Mouse (Mus musculus): ENCODE measurements around the gene Olfr1028. TPM values are rescaled to one million over a fixed set of nuclear protein-coding genes. Genes with fewer than 3 reads are reported as not detected.

The Olfr1028 gene
- polyA plus RNA-seq (2014; fragmentation: Illumina TruSeq; extraction: RNeasy Lipid Tissue Mini Kit (QIAGEN cat#74804); ENCODE audit: low read depth, low replicate concordance), result not detected

DNA sequence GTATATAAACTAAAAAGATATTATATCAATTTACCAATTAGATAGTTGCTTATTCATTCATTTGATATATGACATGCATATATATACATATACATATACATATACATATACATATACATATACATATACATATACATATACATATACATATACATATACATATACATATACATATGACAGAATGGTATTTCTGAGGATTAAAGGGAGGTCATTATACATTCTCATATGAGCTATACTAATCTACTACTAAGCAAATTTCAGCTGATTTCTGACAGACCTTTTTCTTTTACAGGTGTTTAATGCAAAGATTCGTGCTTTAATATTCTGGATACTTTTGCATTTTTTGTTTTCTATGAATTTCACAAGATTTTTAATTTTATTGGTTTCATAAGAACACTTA, at the start of gene Olfr1028:
Olfr1028 (plus strand) TSS at position 301 of the 400 bp plus-strand sequence.

DNA sequence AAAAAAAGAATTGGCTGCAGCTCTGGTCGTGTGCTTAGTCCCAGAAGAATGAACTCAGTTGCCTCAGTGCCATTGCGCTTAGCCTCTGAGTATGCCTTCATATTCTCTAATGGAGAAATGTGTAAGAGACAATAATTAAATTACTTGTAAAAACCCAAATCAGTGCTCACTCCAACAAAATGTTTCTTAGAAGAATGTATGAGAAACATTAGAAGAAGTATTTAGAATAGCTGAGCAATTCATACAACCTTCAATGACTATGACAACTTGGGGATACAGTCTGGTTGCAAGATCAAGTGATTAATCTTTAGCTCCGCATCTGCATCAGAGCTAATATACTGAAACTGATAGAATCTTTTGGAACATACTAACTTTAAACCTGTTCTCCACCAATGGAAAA, 45.3 kb upstream of the Olfr1028 start, which contains the start of gene Olfr1024:
Olfr1024 (minus strand) TSS at position 101 of the 400 bp plus-strand sequence.

DNA sequence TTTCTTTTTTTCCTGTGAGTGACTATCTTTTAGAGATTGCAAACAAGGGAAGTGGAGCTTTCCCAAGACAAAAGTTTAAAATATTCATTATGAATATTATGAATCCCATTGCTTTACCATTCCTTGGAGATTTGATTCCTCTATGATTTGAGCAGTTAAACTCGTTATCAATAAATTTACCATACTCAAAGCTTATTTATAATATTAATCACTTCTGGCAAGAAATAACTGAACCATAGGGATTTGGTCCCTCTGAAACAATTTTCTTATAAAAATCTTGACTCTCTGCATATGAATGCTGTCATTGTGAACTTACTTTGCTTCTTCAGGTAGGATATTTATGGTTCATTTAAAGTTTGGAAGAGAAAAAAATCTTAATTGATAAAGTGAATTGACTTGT, 35.3 kb upstream of the Olfr1028 start, which contains the start of gene Olfr1025-ps1:
Olfr1025-ps1 (plus strand) TSS at position 301 of the 400 bp plus-strand sequence.

DNA sequence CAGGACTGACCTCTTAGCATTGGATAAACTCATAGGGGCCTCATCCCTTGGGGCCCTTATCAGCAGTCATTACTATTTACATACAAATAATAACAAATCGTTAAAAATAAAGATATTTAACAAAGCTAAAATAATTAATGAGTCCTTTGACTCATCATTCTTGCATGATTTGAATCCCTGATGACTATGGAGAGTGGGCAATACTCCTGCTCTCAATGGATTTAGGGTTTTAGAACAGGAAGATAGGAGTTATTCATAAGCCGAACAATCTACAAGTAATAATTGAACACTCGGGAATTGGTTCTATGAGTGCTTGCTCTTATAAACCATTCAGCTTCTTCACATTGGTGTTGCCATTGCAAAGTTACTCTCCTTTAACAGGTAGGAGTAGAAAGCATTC, 29.0 kb upstream of the Olfr1028 start, which contains the start of gene Olfr1026:
Olfr1026 (plus strand) TSS at position 301 of the 400 bp plus-strand sequence.

DNA sequence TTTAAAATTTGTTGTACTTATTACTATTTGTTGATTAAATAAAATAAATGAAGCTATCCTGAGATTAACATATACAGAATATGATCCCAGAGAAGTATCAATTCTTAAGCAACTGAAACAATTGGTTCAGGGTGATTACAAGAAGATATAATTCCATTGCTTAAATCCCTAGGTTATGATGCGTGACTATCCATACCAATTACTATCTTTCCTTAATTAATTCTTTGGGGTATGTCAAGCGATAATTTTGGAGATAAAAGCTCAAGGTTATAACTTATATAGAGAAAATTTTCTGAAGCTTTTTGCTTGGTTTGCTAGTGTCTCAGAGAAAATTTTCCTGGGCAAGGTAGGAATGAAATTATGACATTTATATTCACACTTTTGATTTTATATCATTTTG, 23.4 kb downstream of the Olfr1028 start, which contains the start of gene Olfr1029:
Olfr1029 (plus strand) TSS at position 301 of the 400 bp plus-strand sequence.

DNA sequence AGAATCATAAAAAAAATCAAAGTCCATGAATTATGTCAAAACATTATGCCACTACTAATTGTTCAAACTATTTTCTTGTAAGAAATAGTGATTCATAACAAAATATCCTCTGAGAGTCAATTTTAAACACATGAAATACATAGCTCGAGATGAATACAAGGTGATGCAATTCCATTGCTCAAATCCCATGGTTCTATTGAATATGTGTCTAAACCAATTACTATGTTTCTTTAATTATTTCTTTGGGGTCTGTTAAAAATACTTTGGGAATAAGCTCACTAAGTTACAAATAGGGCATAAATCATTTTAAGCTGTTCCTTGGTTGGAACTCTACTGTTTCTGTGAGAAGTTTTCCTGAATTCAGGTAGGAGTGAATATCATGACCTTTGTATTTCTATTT, 28.7 kb downstream of the Olfr1028 start, which contains the start of gene Olfr1030:
Olfr1030 (plus strand) TSS at position 301 of the 400 bp plus-strand sequence.

DNA sequence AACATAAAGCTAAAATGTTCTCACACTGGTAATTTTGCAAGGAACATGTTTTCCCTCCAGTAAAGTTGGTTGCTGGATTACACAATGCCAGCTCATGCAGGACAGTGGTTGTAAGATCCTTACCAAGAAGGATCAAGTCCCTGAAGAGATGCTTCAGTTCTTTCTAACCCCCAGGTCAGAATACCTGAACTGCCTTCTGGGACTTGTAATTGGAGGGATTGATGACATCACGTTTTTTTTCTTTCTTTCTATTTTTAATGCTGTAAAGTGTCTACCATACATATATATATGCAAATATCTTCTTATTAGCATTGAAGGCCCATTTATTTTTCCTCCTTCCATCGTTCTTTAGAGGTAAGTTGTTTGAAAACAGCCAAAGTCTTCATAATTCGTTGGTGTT, 39.8 kb downstream of the Olfr1028 start, which contains the start of gene Olfr1031:
Olfr1031 (plus strand) TSS at position 301 of the 400 bp plus-strand sequence.

Other genes starting within 250 kb of the Olfr1028 start
- gene Olfr1009, start 235.0 kb upstream of the Olfr1028 start, polyA plus RNA-seq (2014; fragmentation: Illumina TruSeq; extraction: RNeasy Lipid Tissue Mini Kit (QIAGEN cat#74804); ENCODE audit: low read depth, low replicate concordance), result not detected
- gene Olfr1012, start 187.7 kb upstream of the Olfr1028 start, polyA plus RNA-seq (2014; fragmentation: Illumina TruSeq; extraction: RNeasy Lipid Tissue Mini Kit (QIAGEN cat#74804); ENCODE audit: low read depth, low replicate concordance), result not detected
- not detected for gene Olfr1013, start 183.3 kb upstream of the Olfr1028 start, polyA plus RNA-seq (2014; fragmentation: Illumina TruSeq; extraction: RNeasy Lipid Tissue Mini Kit (QIAGEN cat#74804); ENCODE audit: low read depth, low replicate concordance)
- not detected for gene Olfr1014, start 177.7 kb upstream of the Olfr1028 start, polyA plus RNA-seq (2014; fragmentation: Illumina TruSeq; extraction: RNeasy Lipid Tissue Mini Kit (QIAGEN cat#74804); ENCODE audit: low read depth, low replicate concordance)
- not detected for gene Olfr1015, start 168.4 kb upstream of the Olfr1028 start, polyA plus RNA-seq (2014; fragmentation: Illumina TruSeq; extraction: RNeasy Lipid Tissue Mini Kit (QIAGEN cat#74804); ENCODE audit: low read depth, low replicate concordance)
- not detected for gene Olfr1016, start 147.9 kb upstream of the Olfr1028 start, polyA plus RNA-seq (2014; fragmentation: Illumina TruSeq; extraction: RNeasy Lipid Tissue Mini Kit (QIAGEN cat#74804); ENCODE audit: low read depth, low replicate concordance)
- gene Olfr1018, start 132.0 kb upstream of the Olfr1028 start, polyA plus RNA-seq (2014; fragmentation: Illumina TruSeq; extraction: RNeasy Lipid Tissue Mini Kit (QIAGEN cat#74804); ENCODE audit: low read depth, low replicate concordance), result not detected
- not detected for gene Olfr1019, start 105.0 kb upstream of the Olfr1028 start, polyA plus RNA-seq (2014; fragmentation: Illumina TruSeq; extraction: RNeasy Lipid Tissue Mini Kit (QIAGEN cat#74804); ENCODE audit: low read depth, low replicate concordance)
- not detected for gene Olfr1020, start 103.4 kb upstream of the Olfr1028 start, polyA plus RNA-seq (2014; fragmentation: Illumina TruSeq; extraction: RNeasy Lipid Tissue Mini Kit (QIAGEN cat#74804); ENCODE audit: low read depth, low replicate concordance)
- gene Olfr1022, start 81.8 kb upstream of the Olfr1028 start, polyA plus RNA-seq (2014; fragmentation: Illumina TruSeq; extraction: RNeasy Lipid Tissue Mini Kit (QIAGEN cat#74804); ENCODE audit: low read depth, low replicate concordance), result not detected
- not detected for gene Olfr1023, start 64.8 kb upstream of the Olfr1028 start, polyA plus RNA-seq (2014; fragmentation: Illumina TruSeq; extraction: RNeasy Lipid Tissue Mini Kit (QIAGEN cat#74804); ENCODE audit: low read depth, low replicate concordance)
- gene Olfr1024, start 45.4 kb upstream of the Olfr1028 start, polyA plus RNA-seq (2014; fragmentation: Illumina TruSeq; extraction: RNeasy Lipid Tissue Mini Kit (QIAGEN cat#74804); ENCODE audit: low read depth, low replicate concordance), result not detected
- not detected for gene Olfr1025-ps1, start 35.2 kb upstream of the Olfr1028 start, polyA plus RNA-seq (2014; fragmentation: Illumina TruSeq; extraction: RNeasy Lipid Tissue Mini Kit (QIAGEN cat#74804); ENCODE audit: low read depth, low replicate concordance)
- gene Olfr1026, start 28.9 kb upstream of the Olfr1028 start, polyA plus RNA-seq (2014; fragmentation: Illumina TruSeq; extraction: RNeasy Lipid Tissue Mini Kit (QIAGEN cat#74804); ENCODE audit: low read depth, low replicate concordance), result not detected
- 0.13 TPM for gene Olfr1029, start 23.5 kb downstream of the Olfr1028 start, polyA plus RNA-seq (2014; fragmentation: Illumina TruSeq; extraction: RNeasy Lipid Tissue Mini Kit (QIAGEN cat#74804); ENCODE audit: low read depth, low replicate concordance)
- gene Olfr1030, start 28.8 kb downstream of the Olfr1028 start, polyA plus RNA-seq (2014; fragmentation: Illumina TruSeq; extraction: RNeasy Lipid Tissue Mini Kit (QIAGEN cat#74804); ENCODE audit: low read depth, low replicate concordance), result not detected
- not detected for gene Olfr1031, start 39.9 kb downstream of the Olfr1028 start, polyA plus RNA-seq (2014; fragmentation: Illumina TruSeq; extraction: RNeasy Lipid Tissue Mini Kit (QIAGEN cat#74804); ENCODE audit: low read depth, low replicate concordance)
- gene Olfr1032, start 55.1 kb downstream of the Olfr1028 start, polyA plus RNA-seq (2014; fragmentation: Illumina TruSeq; extraction: RNeasy Lipid Tissue Mini Kit (QIAGEN cat#74804); ENCODE audit: low read depth, low replicate concordance), result not detected
- gene Olfr1033, start 70.2 kb downstream of the Olfr1028 start, polyA plus RNA-seq (2014; fragmentation: Illumina TruSeq; extraction: RNeasy Lipid Tissue Mini Kit (QIAGEN cat#74804); ENCODE audit: low read depth, low replicate concordance), result 14.7 TPM
- 5.8 TPM for gene Olfr1034, start 95.4 kb downstream of the Olfr1028 start, polyA plus RNA-seq (2014; fragmentation: Illumina TruSeq; extraction: RNeasy Lipid Tissue Mini Kit (QIAGEN cat#74804); ENCODE audit: low read depth, low replicate concordance)
- not detected for gene Olfr1036, start 123.6 kb downstream of the Olfr1028 start, polyA plus RNA-seq (2014; fragmentation: Illumina TruSeq; extraction: RNeasy Lipid Tissue Mini Kit (QIAGEN cat#74804); ENCODE audit: low read depth, low replicate concordance)
- not detected for gene Olfr1037, start 136.9 kb downstream of the Olfr1028 start, polyA plus RNA-seq (2014; fragmentation: Illumina TruSeq; extraction: RNeasy Lipid Tissue Mini Kit (QIAGEN cat#74804); ENCODE audit: low read depth, low replicate concordance)
- not detected for gene Olfr1039, start 185.5 kb downstream of the Olfr1028 start, polyA plus RNA-seq (2014; fragmentation: Illumina TruSeq; extraction: RNeasy Lipid Tissue Mini Kit (QIAGEN cat#74804); ENCODE audit: low read depth, low replicate concordance)
- not detected for gene Olfr1040, start 196.3 kb downstream of the Olfr1028 start, polyA plus RNA-seq (2014; fragmentation: Illumina TruSeq; extraction: RNeasy Lipid Tissue Mini Kit (QIAGEN cat#74804); ENCODE audit: low read depth, low replicate concordance)
- not detected for gene Olfr1042, start 211.4 kb downstream of the Olfr1028 start, polyA plus RNA-seq (2014; fragmentation: Illumina TruSeq; extraction: RNeasy Lipid Tissue Mini Kit (QIAGEN cat#74804); ENCODE audit: low read depth, low replicate concordance)
- not detected for gene Olfr1043, start 217.1 kb downstream of the Olfr1028 start, polyA plus RNA-seq (2014; fragmentation: Illumina TruSeq; extraction: RNeasy Lipid Tissue Mini Kit (QIAGEN cat#74804); ENCODE audit: low read depth, low replicate concordance)
- gene Olfr1044, start 227.4 kb downstream of the Olfr1028 start, polyA plus RNA-seq (2014; fragmentation: Illumina TruSeq; extraction: RNeasy Lipid Tissue Mini Kit (QIAGEN cat#74804); ENCODE audit: low read depth, low replicate concordance), result not detected
- not detected for gene Olfr52, start 235.2 kb downstream of the Olfr1028 start, polyA plus RNA-seq (2014; fragmentation: Illumina TruSeq; extraction: RNeasy Lipid Tissue Mini Kit (QIAGEN cat#74804); ENCODE audit: low read depth, low replicate concordance)